Mouse (Mus musculus): ENCODE results near the gene Adam1a. TPM values are rescaled to one million over a fixed set of nuclear protein-coding genes. Genes with fewer than 3 reads are reported as not detected.

The Adam1a gene
- polyA plus RNA-seq, 1 experiment from 2014 or later = 0.50 TPM

DNA sequence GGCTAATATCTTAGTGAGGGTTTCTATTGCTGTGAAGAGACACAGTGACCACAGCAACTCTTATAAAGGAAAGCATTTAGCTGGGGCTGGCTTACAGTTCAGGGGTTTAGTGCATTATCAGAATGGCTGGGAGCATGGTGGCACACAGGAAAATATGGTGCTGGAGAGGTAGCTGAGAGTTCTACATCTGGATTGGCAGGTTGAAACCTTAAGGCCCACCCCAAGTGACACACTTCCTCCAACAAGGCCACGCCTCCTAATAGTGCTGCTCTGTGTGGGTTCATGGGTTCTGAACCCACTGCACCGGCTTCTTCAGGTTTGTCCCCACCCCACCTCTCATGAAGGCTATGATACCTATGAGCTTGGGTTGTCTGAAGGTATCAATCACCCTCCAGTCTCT lies 72.9 kb downstream of the Adam1a start:
- Histone ChIP-seq H3K4me2 (replicated peaks; ENCODE audit: low read depth) (no peak overlapping the region), H3K4me1 (replicated peaks; ENCODE audit: control insufficient read depth, insufficient read depth) (no peaks in the 10 kb centered on the region), H3K27me3 (ENCODE audit: control insufficient read depth, insufficient read depth, low read length) (no peaks in the 10 kb centered on the region), H3K27ac (replicated peaks) (no peak overlapping the region), H3K36me3 (ENCODE audit: control insufficient read depth, insufficient read depth, low read length) (no peaks in the 10 kb centered on the region), H3K9ac (ENCODE audit: low read length) (no peak overlapping the region), H3K9me3 (ENCODE audit: control insufficient read depth, low read length) (no peaks in the 10 kb centered on the region), H3K4me3 (ENCODE audit: low read depth, low read length) (no peak overlapping the region)
- WGBS = 93% methylated on average over 2 of the region's 2 CpGs
- ATAC-seq (ENCODE audit: low FRiP score, low TSS enrichment) (no peak), DNase-seq (ENCODE audit: low spot score) (no peak)
- TF ChIP-seq CTCF (IDR thresholded peaks at IDR 0.05; ENCODE audit: low read depth) = no peak
- no peak for TF ChIP-seq EP300 (optimal IDR thresholded peaks at IDR 0.05)

DNA sequence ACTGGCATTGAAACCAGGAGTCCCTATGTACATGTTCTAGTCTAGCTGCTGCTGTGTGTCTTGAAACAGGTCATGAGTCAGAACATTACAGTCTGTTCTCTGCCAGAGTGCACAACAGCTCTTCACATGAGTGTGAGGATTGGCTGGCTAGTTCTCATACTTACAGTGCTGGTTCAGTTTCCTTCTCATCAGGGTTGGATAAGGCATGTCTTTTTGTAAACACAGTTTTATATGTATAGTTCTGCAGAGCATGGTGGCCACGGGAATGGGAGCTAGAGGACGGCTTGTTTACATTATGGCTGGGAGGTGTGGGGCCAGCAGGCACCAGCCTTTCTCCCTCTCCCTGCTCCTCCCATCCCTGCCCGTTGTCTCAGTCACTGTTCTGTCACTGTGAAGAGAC lies 75.7 kb downstream of the Adam1a start:
- 7% methylated on average over 3 of the region's 3 CpGs for WGBS
- DNase-seq (ENCODE audit: low spot score) = no peak
- no peak for TF ChIP-seq CTCF (IDR thresholded peaks at IDR 0.05; ENCODE audit: low read depth)

More for the DNA sequence above, 75.7 kb downstream of the Adam1a start:
- Histone ChIP-seq H3K4me2 (replicated peaks; ENCODE audit: low read depth) (no peak overlapping the region), H3K27me3 (ENCODE audit: control insufficient read depth, insufficient read depth, low read length) (no peaks in the 10 kb centered on the region), H3K9ac (ENCODE audit: low read length) (no peak overlapping the region), H3K4me3 (ENCODE audit: low read depth, low read length) (no peak overlapping the region), H3K36me3 (ENCODE audit: control insufficient read depth, insufficient read depth, low read length) (no peaks in the 10 kb centered on the region), H3K9me3 (ENCODE audit: control insufficient read depth, low read length) (no peaks in the 10 kb centered on the region), H3K4me1 (replicated peaks; ENCODE audit: control insufficient read depth, insufficient read depth) (no peaks in the 10 kb centered on the region), H3K27ac (replicated peaks) (peak overlapping the region; percentile 46; the same call in 1 of the 2 replicates)
- peak; percentile 74 for ATAC-seq (ENCODE audit: low FRiP score, low TSS enrichment)

Other genes with a start within 250 kb of the Adam1a start
- gene Trafd1, start 159.8 kb downstream of the Adam1a start, polyA plus RNA-seq (2015; fragmentation: Nextera tagmentation; extraction: Ambion mirVana) = 57.2 and 61.2 TPM in 2 replicates
- gene Naa25, start 147.5 kb downstream of the Adam1a start, polyA plus RNA-seq (2015; fragmentation: Nextera tagmentation; extraction: Ambion mirVana) = 21.6 and 22.0 TPM in 2 replicates
- 4.5 and 4.8 TPM in 2 replicates for gene Tmem116, start 93.6 kb downstream of the Adam1a start, polyA plus RNA-seq (2015; fragmentation: Nextera tagmentation; extraction: Ambion mirVana)
- 142 and 143 TPM in 2 replicates for gene Erp29, start 93.0 kb downstream of the Adam1a start, polyA plus RNA-seq (2015; fragmentation: Nextera tagmentation; extraction: Ambion mirVana)
- gene Adam1b, start 42.0 kb downstream of the Adam1a start, polyA plus RNA-seq (2015; fragmentation: Nextera tagmentation; extraction: Ambion mirVana) = not detected in 2 replicates
- gene Gm42878, start within 50 bp of the Adam1a start, polyA plus RNA-seq (2015; fragmentation: Nextera tagmentation; extraction: Ambion mirVana) = not detected in 2 replicates
- gene Mapkapk5, start 423 bp upstream of the Adam1a start, polyA plus RNA-seq (2015; fragmentation: Nextera tagmentation; extraction: Ambion mirVana) = 25.0 and 28.6 TPM in 2 replicates
- 136 and 145 TPM in 2 replicates for gene Aldh2, start 48.3 kb upstream of the Adam1a start, polyA plus RNA-seq (2015; fragmentation: Nextera tagmentation; extraction: Ambion mirVana)
- gene Acad12, start 73.5 kb upstream of the Adam1a start, polyA plus RNA-seq (2015; fragmentation: Nextera tagmentation; extraction: Ambion mirVana) = 2.3 and 2.6 TPM in 2 replicates
- 3.0 and 4.0 TPM in 2 replicates for gene Acad10, start 115.0 kb upstream of the Adam1a start, polyA plus RNA-seq (2015; fragmentation: Nextera tagmentation; extraction: Ambion mirVana)
- 32.2 and 32.5 TPM in 2 replicates for gene Brap, start 115.1 kb upstream of the Adam1a start, polyA plus RNA-seq (2015; fragmentation: Nextera tagmentation; extraction: Ambion mirVana)
- 30.5 and 35.6 TPM in 2 replicates for gene Atxn2, start 165.9 kb upstream of the Adam1a start, polyA plus RNA-seq (2015; fragmentation: Nextera tagmentation; extraction: Ambion mirVana)